Mouse (Mus musculus): ENCODE results near the gene Tenm4.
A peak's percentile ranks its signal among the peaks of the same experiment; 100 is the strongest.

The Tenm4 gene

DNA sequence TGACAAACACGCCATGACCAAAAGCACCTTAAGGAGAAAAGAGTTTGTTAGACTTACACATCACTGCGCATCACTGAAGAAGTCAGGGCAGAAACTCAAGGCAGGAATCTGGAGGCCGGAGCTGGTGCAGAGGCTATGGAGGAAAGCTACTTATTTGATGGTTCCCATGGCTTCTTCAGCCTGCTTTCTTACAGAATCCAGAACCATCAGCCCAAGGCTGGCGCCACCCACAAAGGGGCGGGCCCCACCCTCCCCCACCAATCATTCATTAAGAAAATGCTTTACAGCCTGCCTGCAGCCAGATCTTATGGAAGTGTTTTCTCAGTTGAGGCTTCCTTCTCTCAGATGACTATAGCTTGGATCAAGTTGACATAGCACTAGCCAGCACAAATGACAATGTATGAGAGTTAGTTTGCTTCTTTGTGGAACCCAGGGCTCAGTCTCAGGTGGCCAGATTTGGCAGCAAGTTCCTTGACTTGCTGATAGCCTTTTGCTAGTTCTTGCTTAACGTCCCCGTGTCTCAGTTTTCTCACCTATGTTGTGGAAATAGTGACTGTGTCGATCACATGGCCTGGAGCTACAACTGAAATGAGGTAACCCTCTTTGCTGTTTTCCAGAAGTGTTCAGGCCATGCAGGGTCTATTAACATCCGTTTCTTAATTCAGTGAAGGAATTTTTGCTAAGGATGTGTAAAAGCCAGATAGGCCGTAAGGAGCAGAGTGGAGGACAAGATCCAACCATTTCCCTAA, 32.9 kb downstream of the Tenm4 start:
- DNase-seq (ENCODE audit: extremely low spot score): no peak

DNA sequence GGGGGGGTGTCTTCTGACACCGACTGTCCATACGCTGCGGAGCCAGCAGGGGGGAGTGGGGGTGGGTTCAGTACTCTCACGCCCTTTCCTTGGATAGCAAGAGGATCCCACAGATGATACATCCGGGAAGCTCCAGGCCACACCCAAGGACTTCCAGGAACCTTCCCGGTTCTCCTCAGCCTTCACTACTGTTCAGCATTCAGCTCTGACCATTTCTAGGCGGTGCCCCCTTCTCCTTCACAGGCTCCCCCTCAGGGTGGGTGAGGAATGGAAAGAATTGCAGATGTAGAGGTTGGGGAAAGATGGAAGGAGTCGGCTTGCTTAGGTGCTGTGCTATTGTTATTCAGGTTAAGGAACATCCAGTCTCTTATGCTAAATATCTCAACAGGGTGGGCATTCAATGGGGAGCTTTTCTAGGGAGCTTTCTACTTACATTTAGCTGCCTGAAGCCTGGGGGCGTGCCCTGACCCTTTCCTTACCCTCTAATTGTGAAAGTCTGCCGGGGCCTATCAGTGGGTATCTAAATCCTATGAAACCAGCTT, 33.8 kb downstream of the Tenm4 start:
- DNase-seq (ENCODE audit: extremely low spot score): no peak

GRCm38 (mm10) chr7:96207071-96207470, 36.0 kb downstream of the Tenm4 start:
- no peak for DNase-seq (ENCODE audit: extremely low spot score)

DNA sequence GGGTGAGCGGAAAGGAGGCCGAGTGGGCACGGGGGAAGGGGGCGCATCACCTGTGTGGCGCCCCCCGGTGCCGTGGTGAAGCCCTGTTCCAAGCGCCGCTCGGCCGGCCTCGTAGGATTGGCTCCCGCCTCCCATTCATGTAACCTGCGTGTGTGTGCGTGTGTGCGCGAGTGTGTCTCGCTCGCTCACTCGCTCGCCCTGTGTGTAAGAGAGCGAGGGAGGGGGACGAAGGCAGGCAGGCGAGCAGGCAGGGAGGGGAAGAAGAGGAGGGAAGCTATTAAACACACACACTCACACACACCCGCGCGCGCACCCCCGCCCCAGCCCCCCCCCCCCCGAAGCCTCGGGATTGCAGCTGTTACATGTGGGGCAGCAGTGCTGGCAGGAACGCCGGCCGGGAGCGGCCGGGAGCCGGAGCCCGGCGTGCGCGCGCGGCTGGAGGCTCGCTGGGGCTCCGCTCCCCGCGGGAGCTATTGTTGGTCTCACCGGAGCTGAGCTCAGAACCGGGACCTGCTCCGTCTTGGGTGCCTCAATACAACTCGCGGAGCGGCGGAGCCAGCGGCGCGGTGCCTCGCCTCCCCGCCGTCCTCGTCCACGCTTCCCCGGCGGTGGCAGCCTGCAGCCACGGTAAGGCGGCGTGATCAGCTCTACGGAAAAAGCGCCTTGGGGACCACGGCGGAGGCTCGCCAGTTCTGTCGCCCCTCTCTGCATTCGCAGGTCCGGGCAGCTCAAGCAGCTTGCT, 38.9 kb downstream of the Tenm4 start:
- peak; percentile 79 for DNase-seq (ENCODE audit: extremely low spot score)

DNA sequence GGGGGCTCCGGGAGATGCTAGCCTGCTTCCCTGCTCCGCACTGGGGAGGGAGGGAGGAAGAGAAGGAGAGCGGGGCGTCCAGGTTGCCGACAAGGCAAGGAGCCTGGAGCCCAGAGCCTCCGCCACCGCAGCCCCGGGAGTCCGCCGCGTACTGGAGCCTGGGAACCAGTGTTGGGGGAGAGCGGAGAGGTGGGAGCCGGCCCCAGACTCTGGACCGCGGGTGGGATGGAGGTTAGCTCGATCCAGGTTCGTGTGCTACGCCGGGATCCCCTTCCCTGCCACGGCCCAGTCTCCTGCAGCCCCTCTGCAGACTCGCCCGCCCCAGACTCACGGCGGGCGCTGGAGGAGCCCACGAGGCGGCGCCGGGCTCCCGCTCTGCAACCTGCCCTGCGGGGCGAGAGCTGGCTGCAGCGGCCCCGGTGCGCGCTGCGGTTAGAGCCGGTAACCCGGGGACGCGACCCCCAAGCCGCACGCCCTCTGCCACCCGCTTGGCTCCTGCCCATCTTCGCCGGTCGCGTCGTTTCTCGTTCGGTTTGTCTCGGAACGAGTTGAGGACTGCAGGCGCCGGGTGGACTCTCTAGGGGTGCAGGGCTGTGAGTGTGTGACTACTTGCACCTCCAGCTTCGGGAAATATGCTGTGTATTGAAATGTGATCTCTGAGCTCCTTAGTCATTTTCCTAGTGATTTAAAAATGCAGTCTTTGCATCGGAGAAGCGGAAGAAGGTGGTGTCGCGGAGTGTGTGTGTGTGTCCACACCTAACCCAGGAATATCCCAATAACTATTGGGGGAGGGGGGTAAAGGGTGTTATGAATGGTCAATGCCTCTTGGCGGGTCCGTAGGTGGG, 39.7 kb downstream of the Tenm4 start:
- peak; percentile 74 for DNase-seq (ENCODE audit: extremely low spot score)

DNA sequence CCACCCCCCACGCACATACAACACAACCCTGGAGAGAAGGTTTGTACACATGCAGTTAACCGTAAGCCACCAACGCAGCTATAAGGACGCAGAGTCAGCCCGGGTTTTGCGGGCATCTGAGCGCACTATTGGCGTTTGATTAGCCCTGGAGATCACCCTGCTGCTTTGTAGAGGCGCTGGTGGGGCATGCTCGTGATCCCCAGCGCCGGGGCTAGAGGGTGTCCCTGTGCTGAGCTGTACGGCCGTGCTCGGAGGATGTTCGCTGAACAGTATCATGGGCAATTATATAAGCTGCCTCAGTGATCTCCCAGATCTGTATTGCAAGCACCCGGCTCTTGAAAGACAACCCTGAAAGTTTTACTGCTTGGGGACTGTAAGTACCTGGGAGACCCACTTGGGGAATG, 40.6 kb downstream of the Tenm4 start:
- peak; percentile 54 for DNase-seq (ENCODE audit: extremely low spot score)

DNA sequence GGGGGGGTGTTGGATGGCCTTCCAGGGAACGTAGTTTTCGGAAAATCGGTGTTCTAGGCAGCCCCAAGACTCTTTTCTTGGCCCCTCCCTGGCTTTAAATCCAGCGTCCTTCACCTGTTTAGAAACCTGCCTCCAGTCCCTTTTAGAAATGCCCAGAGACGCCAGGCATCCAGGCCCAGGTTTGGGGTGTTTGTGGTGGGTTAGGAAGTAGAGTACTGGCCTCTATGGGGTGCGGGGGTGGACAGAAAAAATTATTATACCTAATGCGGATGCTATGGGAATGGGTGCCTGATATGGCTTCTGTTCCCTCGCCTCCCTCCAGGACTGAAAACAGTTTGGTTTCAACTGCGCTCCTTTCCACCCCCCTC, 41.2 kb downstream of the Tenm4 start:
- DNase-seq (ENCODE audit: extremely low spot score): no peak

GRCm38 (mm10) chr7:96212592-96213541, 41.8 kb downstream of the Tenm4 start:
- DNase-seq (ENCODE audit: extremely low spot score): peak; percentile 85

DNA sequence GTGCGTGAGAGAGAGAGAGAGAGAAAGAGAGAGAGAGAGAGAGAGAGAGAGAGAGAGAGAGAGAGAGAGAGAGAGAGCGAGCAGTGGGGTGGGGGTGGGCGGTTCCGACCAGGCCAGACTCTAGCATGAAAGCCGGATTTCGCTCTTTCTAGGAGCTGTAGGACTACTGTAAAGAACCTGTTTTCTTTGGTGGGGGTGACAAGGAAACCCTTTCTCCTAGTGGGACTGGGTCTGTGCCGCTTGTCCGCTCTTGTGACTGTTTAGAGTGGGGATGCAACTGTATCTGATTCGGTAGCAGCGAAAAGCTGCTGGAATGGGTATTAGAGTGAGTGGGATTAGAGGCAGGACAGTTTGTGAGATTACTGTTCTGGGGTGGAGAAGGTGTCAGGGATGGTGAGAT, 42.7 kb downstream of the Tenm4 start:
- DNase-seq (ENCODE audit: extremely low spot score): no peak

DNA sequence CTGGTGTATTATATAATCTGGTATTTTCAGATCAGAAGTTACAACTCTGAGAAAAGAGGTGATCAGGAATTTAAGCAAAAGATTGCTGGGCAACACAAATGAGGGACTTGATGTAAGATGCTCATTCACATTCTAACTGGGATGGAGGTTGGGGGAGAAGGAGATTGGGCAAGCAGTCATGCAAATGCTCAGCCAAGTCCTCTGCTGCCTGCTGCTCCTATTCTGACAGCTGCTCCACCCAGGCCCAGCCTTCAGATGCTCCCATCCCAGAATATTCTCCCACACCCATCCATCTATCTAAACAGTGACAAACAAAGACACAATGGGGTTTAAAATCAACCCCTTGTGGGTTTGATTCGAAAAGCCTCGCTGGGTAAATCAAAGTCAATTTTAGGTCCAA, 43.8 kb downstream of the Tenm4 start:
- no peak for DNase-seq (ENCODE audit: extremely low spot score)

DNA sequence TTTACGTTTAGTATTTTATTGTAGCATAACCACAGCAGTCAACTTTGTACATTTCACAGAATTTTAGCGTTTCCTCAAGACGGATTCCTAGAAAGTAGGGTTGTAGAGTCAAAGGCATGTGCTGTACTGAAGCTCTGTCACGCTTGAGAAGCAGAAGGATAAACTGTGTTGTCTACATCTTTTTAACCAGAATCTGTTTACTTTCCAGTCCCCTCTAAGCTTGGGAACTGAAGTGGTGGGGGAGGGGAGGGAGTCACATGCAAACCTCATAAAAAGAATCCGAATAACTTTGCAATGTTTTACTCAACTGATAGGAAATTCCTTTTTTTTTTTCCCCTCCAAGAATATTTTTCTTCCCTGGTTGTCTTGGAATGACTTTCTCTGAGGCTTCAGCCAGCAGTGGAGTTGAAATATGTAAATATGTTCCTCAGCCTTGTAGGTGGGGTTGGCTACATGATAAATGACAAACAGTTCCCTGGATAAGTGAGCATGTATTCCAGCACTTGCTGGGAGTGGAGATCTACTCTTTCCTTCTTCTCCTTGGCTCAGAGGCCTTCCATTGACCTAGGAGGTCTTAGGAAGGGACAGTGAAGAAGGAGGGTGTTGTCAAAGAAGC, 45.0 kb downstream of the Tenm4 start:
- DNase-seq (ENCODE audit: extremely low spot score): no peak

DNA sequence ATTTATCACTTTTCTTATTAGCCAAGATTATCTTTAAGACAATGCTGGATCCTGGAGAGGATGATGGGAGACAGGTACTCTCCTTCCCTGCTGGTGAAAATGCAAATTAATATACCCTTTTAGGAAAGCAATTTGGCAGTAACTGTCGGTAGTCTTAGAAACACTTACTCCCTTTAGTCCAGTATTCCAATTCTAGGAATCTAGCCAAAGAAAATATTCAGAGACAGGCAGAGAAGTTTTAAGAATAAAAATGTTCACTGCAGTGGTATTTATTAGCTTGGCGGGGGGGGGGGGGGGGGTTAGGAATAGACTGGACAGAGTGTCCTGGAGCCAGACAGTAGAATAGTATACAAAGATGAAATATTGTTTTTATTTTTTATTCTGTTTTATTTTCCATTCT, 48.3 kb downstream of the Tenm4 start:
- DNase-seq (ENCODE audit: extremely low spot score): no peak

DNA sequence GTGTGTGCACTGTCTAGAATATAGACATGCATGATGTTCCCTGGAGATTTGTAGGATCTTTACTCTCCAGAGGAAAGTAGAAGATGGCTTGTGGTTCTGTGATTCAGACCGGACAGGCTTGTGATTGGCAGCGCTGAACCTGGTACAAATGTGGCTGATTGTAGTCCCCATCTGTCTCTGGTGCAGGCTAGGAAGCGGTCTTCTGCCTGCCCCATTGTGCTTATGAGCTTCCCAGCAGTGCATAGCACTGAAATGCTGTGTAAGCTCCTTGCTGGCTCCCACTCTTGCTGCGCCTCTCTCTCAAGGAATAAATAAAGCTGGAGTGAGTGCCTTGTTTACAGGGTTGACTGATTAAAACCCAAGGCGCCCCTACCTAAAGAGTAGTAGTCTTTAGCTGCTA, 49.6 kb downstream of the Tenm4 start:
- no peak for DNase-seq (ENCODE audit: extremely low spot score)

DNA sequence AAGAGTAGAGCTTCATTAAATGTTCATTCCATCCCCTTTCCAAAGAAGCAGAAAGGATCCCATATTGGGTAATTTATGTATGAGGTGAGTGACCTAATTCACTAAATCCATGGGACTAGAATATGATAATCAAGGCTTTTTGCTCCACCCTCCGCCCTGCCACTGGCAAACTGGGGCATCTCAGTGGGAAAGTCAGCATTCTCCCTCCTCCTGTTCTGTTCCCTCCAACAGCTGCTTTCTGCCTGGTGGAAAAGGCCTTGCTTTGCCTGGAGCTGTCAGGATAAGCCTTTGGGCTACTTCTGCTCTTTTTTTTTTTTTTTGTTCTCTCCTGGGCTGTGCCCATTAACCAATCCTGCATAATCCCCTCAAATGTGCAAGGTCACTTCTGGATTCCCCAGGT, 51.5 kb downstream of the Tenm4 start:
- no peak for DNase-seq (ENCODE audit: extremely low spot score)

DNA sequence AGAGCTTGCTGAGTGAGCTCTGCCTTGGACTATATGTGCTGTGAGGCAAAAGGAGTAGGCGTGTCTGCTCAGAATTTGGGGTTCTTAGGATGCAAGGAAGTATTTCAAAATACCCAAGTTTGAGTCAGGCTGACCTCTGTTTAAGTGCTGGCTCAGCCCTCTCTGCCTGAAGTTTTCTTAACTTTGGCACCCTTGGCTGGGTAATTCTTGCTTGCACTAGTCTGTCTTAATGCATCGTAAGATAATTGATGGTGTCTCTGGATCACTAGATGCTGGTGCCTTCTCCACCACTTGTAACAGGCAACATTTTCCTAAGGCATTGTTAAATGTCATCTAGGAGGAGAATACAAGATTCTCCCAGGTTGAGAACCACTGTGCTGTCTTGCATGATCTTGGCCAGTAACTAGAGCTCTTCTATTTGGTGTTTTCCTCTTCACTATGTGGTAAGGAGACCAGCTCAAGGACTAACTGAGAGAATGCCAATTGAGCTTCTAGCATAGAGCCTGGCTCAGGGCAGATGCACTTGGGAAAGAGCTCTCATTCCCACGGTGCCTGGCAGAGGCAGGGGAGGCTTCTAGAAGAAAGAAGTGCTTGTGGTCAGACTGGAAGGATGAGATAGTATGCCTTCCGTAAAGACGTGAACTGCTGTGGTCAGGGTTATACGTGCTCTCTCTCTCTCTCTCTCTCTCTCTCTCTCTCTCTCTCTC, 57.7 kb downstream of the Tenm4 start:
- no peak for DNase-seq (ENCODE audit: extremely low spot score)

DNA sequence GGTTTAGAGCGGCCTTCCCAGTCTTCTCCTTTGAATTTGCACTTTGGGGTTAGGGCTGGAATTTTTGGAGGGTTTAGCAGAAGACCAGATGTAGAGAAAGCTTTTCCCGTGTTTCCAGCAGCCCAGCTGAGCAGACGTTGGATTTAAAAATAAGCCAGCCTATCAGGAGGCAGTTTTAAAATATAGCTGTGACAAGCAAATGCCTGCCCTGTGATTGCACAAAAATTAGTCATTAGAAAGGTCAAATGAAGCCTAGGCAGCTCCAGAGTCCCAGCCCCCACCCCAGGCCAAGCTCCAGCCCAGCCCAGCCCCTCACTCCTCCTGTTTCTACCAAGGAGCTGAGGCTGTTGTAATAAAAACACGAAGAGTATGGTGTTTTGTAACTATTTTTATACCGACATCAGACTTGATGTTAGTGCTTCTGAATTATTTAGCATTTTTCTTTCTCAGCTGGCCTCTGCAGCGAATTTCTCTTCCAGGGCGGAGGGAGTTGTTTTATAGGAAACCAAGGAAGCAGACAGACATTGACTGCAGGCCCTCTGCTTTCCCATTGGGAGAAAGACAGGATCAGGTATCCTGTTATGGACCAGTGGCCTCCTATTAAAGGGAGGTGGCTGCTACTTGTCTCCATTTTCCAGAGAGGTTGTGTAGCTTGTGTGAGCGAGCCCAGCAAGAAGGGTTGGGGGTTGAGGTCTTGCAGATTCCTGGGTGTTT, 59.1 kb downstream of the Tenm4 start:
- DNase-seq (ENCODE audit: extremely low spot score): no peak

DNA sequence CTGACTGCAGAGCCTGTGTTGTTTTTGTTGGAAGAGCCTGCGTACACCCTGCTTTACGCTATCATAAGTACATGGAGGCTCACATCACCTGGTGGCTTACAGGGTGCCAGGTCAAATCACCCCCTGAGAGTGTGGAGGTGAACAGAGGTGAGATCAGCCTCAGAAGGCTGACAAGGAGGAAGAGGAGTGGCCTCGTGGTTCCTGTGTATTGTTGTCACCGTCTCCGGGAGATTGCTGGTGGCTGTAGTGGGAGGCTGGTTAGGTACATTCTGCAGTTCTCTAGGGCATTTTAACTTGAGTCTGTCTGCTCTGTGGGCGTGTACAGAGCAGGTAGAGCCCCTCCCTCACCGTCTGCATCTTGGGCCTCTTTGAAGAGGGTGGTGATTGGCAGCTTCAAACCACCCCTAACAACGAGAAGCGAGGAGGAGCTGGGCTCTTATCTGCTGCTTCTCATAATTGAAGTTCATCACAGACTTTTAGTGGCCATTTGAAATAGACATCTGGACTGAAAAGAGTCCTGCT, 59.7 kb downstream of the Tenm4 start:
- DNase-seq (ENCODE audit: extremely low spot score): no peak

GRCm38 (mm10) chr7:96235847-96236246, 64.8 kb downstream of the Tenm4 start:
- DNase-seq (ENCODE audit: extremely low spot score): no peak

DNA sequence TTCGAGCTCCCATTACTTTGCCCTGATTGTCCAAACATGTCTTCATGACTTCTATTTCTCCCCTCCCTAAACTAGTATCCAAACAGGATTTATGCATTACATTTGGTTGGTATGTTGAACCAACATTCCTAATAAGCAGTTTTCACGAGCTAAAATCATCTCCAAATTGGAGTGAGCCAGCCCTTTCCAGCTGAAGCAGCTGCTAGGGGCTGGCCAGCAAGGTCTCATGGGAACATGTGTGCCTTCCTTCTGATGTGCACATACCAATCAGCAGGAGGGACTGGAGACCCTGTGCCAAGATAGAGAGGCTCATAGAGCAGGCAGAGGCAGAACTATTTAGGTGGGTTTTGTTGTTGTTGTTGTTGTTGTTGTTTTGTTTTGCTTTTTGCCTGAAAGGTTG, 69.6 kb downstream of the Tenm4 start:
- DNase-seq (ENCODE audit: extremely low spot score): no peak

Data from embryo, embryonic 9.5 days (tissue).